Mouse (Mus musculus): ENCODE results near the gene Gm47996.
"Not testable (repeated sequence)": the region's sequence is repeated elsewhere in the genome, so short reads cannot be mapped to it uniquely, and the experiment has no call there.

DNA sequence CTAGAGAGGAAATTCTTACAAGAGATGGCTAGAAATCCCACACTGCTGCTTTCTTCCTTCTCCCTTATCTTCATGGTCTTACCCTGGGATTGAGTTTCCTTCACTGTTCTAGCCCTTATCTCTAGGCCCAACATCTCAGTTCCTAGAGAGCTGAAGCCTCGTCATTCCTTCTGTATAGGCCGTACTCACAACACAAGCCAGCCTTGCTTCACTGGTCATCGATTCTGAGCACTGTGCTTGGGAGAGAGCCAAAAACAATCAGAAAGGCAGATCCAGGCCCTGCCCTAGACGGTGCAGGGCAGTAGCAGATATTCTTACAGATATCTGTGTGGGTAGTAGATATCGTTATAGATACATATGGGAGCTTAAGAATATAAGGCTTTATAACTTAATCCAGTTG is 7.2 kb upstream of the Gm47996 start:
- not testable (repeated sequence) for TF ChIP-seq GATA1 (IDR thresholded peaks at IDR 0.05; ENCODE audit: borderline replicate concordance, low read length); FLI1 (IDR thresholded peaks at IDR 0.05; ENCODE audit: low read length)

All from megakaryocyte, embryonic 14.5 days (primary cell).